Mouse (Mus musculus): Measurements from ENCODE around the gene Snd1. TPM values are rescaled to one million over a fixed set of nuclear protein-coding genes. Genes with fewer than 3 reads are reported as not detected.

Gene Snd1
- total RNA-seq, 2 experiments from 2014 or later, result 76.7 to 77.9 TPM

DNA sequence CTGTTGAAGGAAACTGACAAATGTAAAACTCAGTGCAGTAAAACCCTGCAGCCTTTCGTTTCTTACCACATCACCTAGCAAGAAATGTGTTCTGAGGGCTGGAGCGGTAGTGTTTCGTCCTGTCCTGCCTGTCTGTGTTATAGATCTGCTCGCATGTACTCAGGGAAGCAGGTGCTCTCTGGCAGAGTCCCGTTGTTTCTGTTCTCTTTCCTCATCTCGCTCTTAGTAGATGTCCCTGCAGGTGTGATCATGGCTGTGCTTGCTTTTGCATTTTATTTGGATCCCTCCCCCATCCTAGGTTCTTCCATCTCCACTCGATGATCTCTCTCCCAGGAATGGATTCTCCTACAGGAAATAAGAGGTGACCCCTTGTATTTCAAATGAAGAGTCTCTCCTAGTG is 80.5 kb downstream of the Snd1 start:
- peak overlapping the region; percentile 86 for H3K27ac ChIP-seq
- no peak overlapping the region for H3K4me3 ChIP-seq

GRCm38 (mm10) chr6:28557728-28558127 is 82.8 kb downstream of the Snd1 start:
- TF ChIP-seq CTCF (IDR thresholded peaks at IDR 0.05), result no peak
- Histone ChIP-seq H3K27ac (peak overlapping the region; percentile 48; the same call in 1 of the 2 replicates), H3K4me3 (no peak overlapping the region)
- intact Hi-C loops (cut with DNase I), result loop anchor here (5.0 kb wide), 1 partner anchor 195 kb away; no protein-coding TSS in a partner anchor
- DNase-seq (ENCODE audit: extremely low spot score in 1 of 2, low spot score in 2 of 2), result no peak

More for the DNA sequence above, 80.5 kb downstream of the Snd1 start:
- TF ChIP-seq CTCF (IDR thresholded peaks at IDR 0.05), result no peak
- intact Hi-C loops (cut with DNase I), result loop anchor here (5.0 kb wide), 1 partner anchor 197 kb away; no protein-coding TSS in a partner anchor
- DNase-seq (ENCODE audit: extremely low spot score in 1 of 2, low spot score in 2 of 2), result no peak

DNA sequence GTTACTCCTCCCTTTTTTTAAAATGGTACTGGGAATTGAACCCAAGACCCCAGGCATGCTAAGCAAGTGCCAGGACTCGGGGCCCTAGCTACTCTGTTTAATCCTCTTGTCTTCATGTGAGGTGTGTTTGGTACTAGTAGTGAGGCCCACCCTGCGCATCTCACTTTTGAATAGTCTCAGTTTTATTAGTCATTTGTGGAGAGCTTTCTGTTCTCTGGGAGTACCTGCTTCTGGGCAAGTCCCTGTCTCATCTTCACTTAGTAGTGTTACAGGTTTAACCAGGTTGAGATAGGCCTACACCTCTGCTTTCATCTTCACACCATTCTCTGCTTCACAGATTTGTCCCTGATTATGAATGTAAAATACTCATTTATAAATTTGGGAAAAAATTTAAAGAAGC is 84.5 kb downstream of the Snd1 start:
- intact Hi-C loops (cut with DNase I), result loop anchor here (5.0 kb wide), 1 partner anchor 193 kb away; no protein-coding TSS in a partner anchor
- Histone ChIP-seq H3K4me3 (no peak overlapping the region), H3K27ac (no peak overlapping the region)
- no peak for TF ChIP-seq CTCF (IDR thresholded peaks at IDR 0.05)
- no peak for DNase-seq (ENCODE audit: extremely low spot score in 1 of 2, low spot score in 2 of 2)

GRCm38 (mm10) chr6:28561291-28561995 is 86.5 kb downstream of the Snd1 start:
- DNase-seq (ENCODE audit: extremely low spot score in 1 of 2, low spot score in 2 of 2), result peak in 1 of 2 experiments; percentile 37
- Histone ChIP-seq H3K27ac (peak overlapping the region; percentile 73), H3K4me3 (no peak overlapping the region)
- intact Hi-C loops (cut with DNase I), result no loop called here
- no peak for TF ChIP-seq CTCF (IDR thresholded peaks at IDR 0.05)

DNA sequence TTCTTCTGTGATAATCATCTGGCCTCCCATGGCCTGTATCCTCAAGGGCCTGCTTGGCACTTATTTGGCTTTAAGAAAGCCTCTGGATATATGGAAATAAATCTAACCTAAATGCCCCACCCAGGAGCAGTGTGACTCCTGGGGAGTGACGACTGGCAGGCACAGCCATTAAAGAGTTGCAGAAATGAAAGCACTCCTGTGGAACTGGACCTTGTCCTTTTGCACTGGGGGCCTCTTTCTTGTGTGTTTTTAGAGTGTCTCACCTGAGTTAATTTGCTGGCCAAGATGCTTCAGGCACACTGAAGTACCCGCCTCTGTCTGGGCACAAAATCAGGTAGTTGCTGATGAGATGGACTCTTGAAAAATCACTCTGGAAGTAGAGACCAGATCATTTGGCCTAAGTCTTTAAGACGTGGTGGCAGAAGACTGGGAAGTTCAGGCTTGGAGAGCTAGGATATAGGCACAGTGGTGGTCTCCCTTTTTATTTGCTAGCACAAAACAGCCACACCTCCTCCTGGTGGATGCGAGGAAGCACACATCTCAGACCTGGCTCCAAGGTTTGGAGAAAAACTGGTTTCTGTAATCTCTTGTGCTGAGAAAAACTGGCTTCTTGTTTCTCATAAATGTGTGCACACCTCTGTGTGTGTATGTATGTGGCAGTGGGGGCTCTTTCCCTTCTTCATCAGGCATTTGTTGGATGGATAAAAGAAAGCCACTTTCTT is 87.5 kb downstream of the Snd1 start:
- DNase-seq (ENCODE audit: extremely low spot score in 1 of 2, low spot score in 2 of 2), result no peak
- intact Hi-C loops (cut with DNase I), result no loop called here
- no peak; the same call in 1 of the 2 replicates for TF ChIP-seq CTCF (IDR thresholded peaks at IDR 0.05)
- peak overlapping the region; percentile 45; the same call in 1 of the 2 replicates for H3K27ac ChIP-seq
- no peak overlapping the region for H3K4me3 ChIP-seq

GRCm38 (mm10) chr6:28567978-28568377 is 93.0 kb downstream of the Snd1 start:
- no peak for TF ChIP-seq CTCF (IDR thresholded peaks at IDR 0.05)
- Histone ChIP-seq H3K4me3 (no peak overlapping the region), H3K27ac (no peak overlapping the region)
- intact Hi-C loops (cut with DNase I), result no loop called here
- DNase-seq (ENCODE audit: extremely low spot score in 1 of 2, low spot score in 2 of 2), result no peak

GRCm38 (mm10) chr6:28571946-28572345 is 97.0 kb downstream of the Snd1 start:
- TF ChIP-seq CTCF (IDR thresholded peaks at IDR 0.05), result no peak
- DNase-seq (ENCODE audit: extremely low spot score in 1 of 2, low spot score in 2 of 2), result no peak
- intact Hi-C loops (cut with DNase I), result no loop called here
- H3K4me3 ChIP-seq, result no peak overlapping the region
- no peak overlapping the region for H3K27ac ChIP-seq

GRCm38 (mm10) chr6:28572991-28573759 is 98.2 kb downstream of the Snd1 start:
- Histone ChIP-seq H3K4me3 (no peak overlapping the region), H3K27ac (0 out of 2 replicates have a peak overlapping the region, but pooled peaks have one; percentile 32)
- no peak for TF ChIP-seq CTCF (IDR thresholded peaks at IDR 0.05)
- intact Hi-C loops (cut with DNase I), result no loop called here
- no peak for DNase-seq (ENCODE audit: extremely low spot score in 1 of 2, low spot score in 2 of 2)

DNA sequence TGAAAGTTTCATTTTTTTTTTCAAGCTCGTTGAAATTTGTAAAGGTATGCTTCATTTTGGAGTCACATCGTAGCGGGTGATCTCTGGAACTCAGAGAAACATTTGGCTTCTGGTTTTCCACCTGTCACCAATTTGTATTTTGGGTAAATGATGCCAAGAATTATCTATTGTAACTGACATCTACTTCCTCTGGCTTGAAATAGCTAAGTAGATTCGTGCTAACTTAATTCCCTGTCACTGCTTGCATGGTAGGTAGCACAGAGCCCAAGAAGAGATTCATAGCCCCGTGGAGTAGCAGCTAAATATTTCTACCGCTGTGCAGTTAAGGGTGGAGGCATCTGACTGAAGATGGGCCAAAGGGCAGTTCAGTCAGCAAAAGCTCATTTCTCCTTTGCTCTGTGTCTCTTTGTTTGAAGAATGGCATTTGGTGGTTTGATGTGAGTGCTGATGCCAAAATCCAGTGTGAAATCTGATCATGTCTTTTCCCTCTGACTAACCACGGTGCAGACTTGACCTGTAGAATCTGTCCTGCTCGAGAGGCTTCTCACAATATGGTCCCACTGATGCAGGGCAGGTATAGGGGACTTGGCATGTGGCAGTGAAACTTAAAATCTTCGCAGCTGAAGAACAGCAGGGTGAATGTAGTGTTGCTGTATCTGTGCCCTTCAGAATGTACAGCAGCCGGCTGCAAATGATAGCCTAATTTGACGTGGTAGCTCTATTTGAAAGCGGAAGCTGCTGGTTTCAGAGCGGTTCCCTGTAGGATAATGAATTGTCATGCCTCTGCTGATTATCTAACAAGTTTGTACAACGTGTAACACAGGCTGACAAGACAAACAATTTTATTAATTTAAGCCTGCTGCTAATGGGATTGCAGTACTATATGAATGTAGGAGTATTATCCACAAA is 101.7 kb downstream of the Snd1 start:
- TF ChIP-seq CTCF (IDR thresholded peaks at IDR 0.05), result no peak
- DNase-seq (ENCODE audit: extremely low spot score in 1 of 2, low spot score in 2 of 2), result no peak
- H3K4me3 ChIP-seq, result no peak overlapping the region
- intact Hi-C loops (cut with DNase I), result no loop called here
- no peak overlapping the region; the same call in 1 of the 2 replicates for H3K27ac ChIP-seq

DNA sequence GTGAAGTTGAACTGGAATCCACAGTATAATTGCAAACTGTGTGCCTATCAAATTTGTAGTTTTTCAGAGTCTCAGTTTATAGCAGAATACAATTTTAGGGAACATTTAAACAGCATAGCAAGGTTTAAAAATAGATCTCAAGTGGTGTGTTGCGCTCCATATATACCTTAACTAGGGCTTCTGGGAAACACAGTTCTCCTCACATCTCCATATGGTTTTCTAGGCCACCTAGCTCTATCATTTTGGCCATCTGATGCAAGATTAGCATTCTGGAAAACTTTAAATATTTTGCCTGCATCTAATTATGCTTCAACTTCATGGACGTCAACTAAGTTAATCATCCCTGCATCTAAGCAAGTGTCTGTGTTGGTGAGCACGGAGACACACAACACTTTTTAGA is 107.9 kb downstream of the Snd1 start:
- DNase-seq (ENCODE audit: extremely low spot score in 1 of 2, low spot score in 2 of 2), result no peak
- intact Hi-C loops (cut with DNase I), result loop anchor here (5.0 kb wide), 1 partner anchor 41 kb away; no protein-coding TSS in a partner anchor
- Histone ChIP-seq H3K27ac (peak overlapping the region; percentile 29; the same call in 1 of the 2 replicates), H3K4me3 (no peak overlapping the region)
- TF ChIP-seq CTCF (IDR thresholded peaks at IDR 0.05), result no peak

DNA sequence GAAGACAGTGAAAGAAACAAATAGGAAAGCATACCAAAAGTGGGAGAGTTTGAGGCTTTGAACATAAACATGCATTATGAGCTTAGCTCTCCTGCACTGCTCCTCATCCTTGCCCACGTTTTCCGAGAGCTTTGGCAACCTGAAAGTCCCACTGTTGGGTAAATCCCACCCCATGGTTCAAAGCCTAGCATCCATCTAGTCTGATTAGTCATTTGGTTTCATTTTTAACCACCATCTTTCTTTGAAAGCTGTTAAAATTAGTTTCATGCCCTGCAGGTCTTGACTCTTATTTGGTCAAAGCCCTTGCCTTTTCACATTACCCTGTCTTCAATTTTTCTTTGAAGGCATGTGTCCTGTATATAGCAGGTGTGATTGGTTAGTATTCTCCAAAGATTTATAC is 108.5 kb downstream of the Snd1 start:
- TF ChIP-seq CTCF (IDR thresholded peaks at IDR 0.05), result no peak
- H3K4me3 ChIP-seq, result no peak overlapping the region
- intact Hi-C loops (cut with DNase I), result loop anchor here (5.0 kb wide), 1 partner anchor 41 kb away; no protein-coding TSS in a partner anchor
- peak overlapping the region; percentile 29; the same call in 1 of the 2 replicates for H3K27ac ChIP-seq
- no peak for DNase-seq (ENCODE audit: extremely low spot score in 1 of 2, low spot score in 2 of 2)

Measured in left cerebral cortex, adult 2 months (tissue).